Mouse (Mus musculus) bone marrow macrophage, adult 2 months (primary cell): ENCODE data around the gene Samd10.

Experiments used
- CTCF ChIP-seq: IDR thresholded peaks from 2 replicates; pipeline ENCODE4 v1.5.1; 2012; ENCODE audit warnings: low read depth, mild to moderate bottlenecking, low read length, moderate library complexity
- POLR2A ChIP-seq: IDR thresholded peaks from 2 replicates; pipeline ENCODE4 v1.6.1; 2012; ENCODE audit warnings: mild to moderate bottlenecking, low read depth, low read length, borderline replicate concordance

DNA sequence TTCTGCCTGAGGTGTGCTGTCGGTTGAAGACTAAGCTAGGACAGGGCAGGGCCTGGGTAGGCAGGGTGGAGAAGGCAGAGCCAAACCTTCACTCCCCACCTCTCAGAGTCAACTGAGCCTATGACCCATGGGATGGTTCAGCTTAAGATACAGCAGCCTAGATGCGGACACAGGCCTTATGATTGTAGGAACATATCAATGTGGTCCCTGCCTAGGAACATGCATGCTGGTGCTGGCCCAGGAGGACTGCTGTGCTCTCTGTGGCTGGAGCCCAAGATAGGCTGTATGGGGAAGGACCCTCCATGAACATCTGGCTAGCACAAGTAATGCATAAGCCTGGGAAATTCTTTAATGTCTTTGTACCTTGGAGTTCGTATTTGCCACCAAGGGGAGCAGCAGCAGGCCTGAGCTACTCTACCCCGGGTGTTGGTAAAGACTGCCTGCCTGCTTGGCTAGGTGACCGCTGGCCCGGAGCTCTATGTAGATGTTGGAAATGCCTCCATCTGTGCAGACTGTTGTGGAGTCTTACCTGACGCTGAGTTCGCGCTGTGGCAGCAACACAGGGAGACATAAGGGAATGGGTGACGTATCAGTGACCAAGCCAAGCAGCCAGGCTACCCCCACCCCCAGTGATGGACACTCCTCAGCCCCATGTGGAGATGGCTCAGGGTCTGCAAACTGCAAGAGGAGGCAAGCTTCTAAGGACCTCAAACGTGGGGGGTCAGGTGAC is 26.9 kb downstream of the Samd10 start:
- TF ChIP-seq CTCF = no peak
- no peak for TF ChIP-seq POLR2A
